Mouse (Mus musculus) frontal cortex, adult (tissue): ENCODE data around the gene Plxna2.

ENCODE experiments used
- ATAC-seq: cut with Nextera tagmentation; 2 replicates; pipeline ENCODE4 v1.9.2; 2017; ENCODE audit warnings: mild to moderate bottlenecking, moderate library complexity, mixed read lengths; ENCODE audit not compliant: low TSS enrichment

Plxna2 gene

DNA sequence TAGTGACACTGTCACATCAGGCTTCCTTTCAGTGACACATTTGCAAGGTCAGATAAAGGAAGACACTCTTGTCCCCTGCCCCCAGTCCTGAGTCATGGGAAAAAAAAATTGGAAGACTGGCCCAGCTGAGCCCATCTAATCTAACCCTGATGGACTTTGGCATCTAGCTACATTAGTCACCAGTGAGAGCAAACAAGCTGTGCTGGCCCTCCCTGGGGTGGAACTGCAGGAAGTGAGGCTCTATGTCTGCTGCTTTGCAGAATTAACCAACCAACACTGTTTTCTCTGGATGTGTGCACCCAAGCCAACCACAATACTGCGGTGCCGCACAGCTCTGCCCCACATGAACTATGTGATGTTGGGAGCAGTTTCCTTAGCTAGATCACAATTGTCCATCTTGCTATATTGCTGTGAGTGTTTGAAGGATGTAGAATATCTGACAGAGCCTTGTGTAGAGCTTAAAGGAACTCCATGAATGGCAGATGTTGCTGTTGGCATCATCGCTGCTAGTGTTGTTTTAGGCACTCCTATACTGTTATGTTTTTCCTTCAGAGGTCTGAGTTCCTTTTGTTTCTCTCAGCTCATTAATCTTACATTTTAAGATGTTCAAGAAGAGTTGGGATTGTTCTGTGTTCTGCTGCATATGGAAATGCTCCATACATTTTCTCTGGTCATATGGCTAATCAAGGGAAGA, 42.6 kb downstream of the Plxna2 start:
- ATAC-seq = no peak

DNA sequence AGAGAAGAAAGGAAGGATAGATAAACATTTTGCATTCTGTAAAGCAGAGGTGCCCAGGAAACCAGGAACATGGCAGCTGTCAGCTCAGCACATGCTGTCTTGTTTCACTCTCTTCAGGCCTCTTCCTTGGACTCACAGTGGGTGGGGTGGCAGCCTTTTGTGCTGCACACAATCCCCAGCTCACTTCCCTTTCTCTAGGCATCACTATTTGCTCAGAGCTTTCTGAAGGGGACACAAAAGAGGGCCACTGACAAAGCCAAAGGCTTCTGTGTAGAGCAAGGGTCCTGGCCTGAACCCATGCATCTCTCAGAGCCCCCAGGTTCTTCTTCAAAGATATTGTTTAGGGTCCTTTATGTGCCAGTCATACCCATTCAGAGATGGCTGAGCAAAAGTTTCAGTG, 45.0 kb downstream of the Plxna2 start:
- ATAC-seq = no peak

DNA sequence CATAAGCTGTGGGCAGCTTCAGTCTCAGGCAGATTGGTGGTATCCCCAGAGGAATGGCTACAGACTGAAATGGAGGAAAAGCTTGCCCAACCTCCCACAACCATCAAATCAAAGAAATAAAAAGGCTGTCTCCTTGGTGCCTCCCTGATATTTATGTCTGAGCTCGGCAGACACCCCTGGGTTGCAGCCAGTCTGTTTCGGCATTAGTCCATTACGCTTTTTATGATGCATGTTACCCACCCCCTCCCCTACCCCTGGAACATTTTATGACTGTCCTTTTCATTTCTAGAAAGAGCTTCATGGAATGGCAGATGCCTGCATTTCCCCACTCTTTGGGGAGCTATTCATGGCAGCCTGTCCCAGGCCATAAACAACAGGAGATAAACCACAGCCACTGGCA, 47.7 kb downstream of the Plxna2 start:
- ATAC-seq = no peak; the same call in 1 of the 2 replicates

DNA sequence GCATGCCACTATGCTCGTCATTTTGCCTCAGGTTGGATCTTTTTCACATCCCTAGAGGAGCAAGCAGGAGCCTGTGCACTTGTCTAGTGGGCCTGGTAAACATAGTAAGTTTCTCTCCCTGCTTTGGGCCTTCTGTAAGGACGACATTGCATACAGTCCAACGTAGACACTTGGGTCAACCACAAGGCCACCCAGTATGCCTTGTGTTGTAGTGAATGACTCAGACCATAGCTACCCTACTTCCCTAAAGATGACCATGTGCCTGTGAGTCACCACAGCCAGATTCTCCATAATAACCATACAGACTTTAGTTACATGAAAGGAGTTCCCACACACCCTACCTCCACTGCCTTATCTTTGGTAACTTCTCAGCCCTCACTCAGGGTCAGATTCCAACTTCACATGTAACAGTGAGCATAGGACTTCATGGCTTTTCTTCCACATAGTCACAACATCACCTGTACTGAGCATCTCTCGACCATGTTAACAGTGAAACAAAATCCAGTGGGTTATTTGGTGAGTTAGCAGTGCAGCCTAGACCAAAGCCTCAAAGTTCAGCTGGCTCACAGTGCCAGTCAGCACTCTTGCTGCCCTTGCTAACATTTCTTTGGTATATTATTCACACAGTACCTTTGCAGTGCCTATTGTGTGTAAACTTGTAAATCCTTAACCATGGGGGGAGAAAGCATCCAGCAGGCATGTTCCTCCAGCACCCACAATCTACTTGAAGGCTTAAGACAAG, 53.9 kb downstream of the Plxna2 start:
- peak; percentile 28 for ATAC-seq

DNA sequence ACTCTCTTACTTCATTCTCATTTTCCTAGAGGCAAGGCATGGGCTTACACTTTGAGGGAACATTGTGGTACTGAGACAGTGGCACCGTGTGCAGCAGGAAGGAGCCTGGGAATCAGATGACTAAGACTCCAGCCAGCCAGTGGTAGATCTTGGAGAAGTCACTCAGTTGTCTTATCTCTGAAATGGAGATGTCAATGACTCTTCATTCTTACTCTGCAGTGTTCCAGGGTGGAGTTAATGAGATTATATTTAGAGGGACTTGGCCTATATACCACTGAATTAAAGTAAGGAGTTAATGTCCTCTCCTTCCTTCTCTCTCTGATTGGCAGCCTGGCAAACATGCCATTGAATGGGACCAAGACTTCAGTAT, 54.5 kb downstream of the Plxna2 start:
- 0 out of 2 replicates have a peak, but pooled peaks have one; percentile 14 for ATAC-seq

DNA sequence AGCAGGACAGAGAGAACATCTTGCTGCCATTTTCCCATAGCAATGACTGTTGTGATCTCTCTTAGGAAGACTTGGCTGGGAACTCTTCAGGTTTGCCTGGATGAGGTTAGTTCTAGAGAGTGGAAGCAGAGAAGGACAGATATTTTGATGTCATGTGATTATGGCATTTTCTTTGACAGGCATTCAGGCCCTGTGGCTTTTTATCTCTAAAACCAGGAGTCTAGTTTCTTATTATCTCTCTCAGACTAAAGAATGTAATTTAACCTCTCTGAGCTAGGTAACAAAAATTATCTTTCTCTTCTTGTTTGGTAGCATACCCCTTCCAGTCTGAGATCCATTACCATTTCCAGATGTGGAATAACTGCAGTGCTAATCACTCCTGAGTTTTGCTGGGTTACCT, 55.2 kb downstream of the Plxna2 start:
- no peak for ATAC-seq

DNA sequence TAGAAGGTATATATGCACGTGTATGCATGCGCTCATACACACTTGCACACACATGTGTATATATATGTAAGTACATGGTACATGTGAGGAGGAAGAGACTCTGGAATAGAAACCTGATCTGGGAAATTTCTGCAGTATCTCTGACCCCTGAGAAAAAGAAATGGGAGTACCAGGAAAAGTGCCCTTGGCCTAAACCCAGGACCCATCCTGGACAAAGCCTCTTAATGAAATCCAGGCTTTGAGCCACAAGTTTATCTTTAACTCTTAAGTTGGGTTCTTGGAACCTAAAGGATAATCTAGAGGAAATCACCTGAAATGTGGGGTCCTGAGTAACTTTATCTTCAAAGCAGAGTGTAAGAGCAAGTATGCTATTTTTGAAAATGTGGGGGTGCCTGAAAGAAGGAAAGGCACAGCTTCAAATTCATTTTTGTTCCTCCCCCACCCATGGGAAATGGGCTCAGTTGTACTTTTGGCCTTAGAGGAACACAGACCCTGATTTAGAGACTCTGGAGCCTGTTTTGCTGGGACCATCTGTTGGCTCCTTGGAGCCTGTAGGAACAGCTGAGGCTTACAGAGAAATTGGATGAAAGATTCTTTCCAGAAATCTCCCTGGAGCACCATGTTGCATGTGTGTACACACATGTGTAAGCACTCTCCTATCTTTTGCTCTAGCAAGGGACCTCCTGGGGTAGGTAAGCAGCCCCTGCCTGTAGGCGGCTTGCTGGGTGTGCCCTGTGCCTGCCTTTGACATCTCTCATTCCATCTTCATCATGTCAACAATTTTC, 57.3 kb downstream of the Plxna2 start:
- peak; percentile 57 for ATAC-seq

DNA sequence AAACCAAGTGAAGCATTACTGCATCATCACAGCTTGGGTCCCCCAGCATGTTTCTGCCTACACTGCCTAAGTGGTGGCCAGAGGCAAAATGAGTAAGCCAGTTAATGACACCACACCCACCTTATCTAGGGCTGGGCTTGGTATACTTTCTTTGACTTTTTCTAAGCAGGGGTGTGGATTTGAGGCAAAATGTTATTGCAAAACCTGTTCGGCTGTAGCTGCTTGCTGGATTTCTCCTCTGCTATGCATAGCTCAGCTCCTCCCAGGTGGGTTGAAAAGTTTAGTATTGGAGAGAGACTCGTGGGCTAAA, 57.8 kb downstream of the Plxna2 start:
- peak; percentile 19; the same call in 1 of the 2 replicates for ATAC-seq

DNA sequence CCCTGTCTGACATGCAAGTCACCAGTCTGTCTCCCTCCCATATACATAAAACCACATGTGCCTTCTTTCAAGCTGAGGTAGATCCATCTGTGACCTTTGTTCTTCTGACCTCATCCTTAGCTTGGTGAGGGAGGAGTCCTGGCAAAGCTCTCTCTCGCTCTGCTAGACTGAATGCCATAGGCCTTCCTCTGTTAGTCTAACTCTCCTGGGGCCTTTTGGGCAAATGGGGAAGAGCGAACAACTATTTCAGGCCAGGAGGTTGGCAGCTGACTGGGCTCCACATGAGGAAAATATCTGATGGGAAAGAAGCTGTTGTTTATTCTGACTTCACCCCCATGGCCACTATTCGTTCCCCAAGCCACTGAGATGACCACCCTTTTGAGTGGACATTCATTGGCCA, 59.9 kb downstream of the Plxna2 start:
- no peak for ATAC-seq

DNA sequence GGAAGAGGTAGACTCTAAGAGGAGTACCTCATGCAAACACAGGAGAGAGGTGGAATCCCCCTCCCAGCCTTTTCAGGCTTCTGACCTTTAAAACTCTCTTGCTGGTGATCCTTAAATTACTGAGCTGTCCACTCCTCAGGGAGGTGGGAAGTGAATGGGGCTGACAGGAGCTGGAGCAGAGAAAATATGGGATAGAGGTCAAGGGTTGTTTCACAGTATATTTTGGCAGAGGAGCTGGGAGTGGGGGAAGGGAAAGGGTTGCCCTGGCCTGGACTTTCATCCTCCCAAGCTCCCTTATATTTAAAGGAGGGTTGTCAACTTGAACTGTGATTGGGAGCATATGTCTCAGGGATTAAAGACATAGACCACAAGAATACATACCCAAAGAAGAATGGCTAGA, 61.1 kb downstream of the Plxna2 start:
- ATAC-seq = no peak

DNA sequence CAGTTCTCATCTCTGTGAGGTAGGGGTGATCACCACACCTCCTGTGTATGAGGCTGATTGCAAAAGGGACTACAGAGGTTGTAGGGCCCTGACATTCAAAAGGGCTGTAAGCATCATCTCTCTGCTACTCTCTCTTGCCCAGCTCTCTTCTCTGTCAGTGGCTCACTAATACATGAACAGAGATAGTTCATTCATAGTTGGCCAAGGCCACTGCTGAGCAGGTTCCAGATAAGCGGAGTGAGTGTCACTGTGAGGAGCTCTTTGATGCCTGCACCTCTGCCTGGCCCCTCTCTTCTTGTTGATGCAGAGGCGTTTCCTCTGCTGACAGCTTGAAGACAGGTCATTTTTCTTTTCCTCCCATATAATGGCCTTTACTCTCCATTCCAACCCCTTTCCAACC, 62.1 kb downstream of the Plxna2 start:
- ATAC-seq = no peak

DNA sequence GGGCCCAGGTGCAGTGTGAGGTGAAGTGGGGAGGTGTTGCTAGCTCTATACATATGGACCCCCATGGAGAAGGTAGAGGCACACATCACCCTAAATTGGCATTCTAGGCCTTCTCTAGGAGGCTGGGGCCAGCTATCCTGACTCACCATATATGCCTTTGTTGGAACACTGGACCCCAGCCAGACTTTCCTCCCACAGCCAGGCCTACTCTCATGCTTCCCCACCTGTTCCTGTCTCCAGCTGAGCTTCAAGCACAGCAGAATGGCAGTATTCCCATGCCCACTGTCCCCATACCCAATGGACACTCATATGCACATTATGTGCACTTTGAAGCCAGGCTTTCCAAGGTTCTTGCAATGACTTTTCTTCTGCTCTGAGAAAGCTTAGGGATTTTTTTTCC, 64.0 kb downstream of the Plxna2 start:
- ATAC-seq = peak; percentile 70

DNA sequence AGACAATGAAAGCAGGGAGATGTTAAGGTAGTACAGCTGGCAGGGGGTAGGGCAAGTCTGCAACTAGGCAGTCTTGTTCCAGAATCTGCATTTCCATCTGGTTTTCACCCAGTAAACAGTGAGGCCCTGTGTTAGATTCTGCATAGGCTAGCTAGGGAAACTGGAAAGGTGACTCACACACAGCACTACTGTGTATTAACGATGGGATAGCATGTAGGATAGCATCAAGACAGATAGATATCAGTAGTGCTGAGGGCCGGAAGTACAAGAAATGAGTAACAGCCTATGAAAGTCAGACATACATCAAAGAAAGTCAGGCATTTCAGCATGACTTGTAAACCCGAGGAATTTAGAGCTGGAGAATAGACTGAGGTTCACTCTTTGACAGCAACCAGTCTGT, 65.1 kb downstream of the Plxna2 start:
- no peak for ATAC-seq

DNA sequence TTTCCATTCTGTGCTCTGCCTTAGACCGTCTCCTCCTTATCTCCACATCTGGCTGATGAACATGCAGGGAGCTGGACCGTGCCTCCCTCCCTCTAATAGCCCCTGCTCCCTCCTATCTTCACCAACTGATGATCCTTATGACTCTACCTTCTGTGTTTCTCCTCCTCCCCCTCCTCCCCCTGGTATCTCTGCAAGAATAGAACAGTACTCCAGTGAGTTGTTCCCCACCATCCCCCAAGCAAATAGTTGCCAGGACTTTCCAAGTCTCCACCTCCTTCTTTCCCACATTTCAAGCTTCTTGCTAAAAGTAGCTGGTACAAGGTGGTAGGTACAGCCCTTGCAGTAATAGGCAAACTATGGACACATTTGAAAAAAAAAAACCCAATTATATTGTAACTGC, 67.9 kb downstream of the Plxna2 start:
- peak; percentile 60 for ATAC-seq

DNA sequence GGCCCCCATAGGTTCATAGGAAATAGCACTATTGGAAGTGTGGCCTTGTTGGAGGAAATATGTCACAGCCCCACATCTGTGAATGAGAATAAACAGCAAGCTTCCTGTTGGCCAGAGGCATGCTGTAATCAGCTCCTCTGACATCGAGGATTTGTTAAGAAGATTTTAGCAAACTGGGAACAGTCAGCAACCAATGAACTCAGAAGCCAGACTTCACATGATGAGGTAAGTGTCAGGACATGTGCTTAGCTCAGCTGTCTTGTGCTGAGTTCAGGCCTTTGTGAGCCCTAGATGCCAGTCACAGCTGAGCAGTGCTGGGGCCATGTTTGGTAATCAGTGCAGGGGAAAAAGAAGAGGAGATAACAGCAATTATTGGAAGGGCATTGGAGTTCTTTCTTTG, 69.7 kb downstream of the Plxna2 start:
- 0 out of 2 replicates have a peak, but pooled peaks have one; percentile 14 for ATAC-seq

DNA sequence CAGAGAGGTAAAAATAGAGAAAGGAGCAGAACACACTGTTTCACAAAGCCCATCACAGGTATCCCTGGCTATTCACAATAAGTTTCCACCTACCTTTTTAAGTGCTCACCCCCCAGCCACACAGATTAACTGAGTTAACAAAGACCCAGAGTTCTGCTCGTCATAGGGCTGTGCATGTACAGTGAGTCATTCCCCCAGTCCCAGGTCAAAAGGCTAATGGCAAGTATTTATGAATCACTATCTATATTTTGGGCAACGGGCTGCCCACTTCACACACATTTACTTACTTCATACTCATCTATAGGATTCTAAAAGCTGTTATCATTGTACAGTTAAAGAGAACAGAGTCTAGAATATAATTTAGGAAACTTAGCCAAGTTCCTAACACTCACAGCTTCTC, 70.1 kb downstream of the Plxna2 start:
- peak; percentile 16; the same call in 1 of the 2 replicates for ATAC-seq

DNA sequence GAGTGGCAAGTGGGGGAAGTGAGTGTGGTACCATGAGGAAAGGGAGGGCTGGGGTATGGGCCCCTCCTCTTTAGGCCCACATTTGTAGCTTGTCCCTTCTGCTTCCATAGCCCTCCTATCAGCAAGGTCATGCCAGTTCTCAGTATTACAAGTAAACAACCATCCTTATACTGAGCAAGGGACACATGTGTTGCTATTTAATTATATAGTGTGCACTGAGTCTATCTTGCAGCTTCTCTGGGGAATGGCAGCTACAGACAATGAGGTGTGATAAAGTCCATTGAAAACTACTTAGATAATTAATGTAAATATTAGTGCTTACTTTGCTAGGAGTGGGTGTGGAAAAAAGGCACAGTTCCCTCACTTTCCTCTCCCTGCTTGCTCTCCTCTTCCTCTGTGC, 75.0 kb downstream of the Plxna2 start:
- ATAC-seq = no peak

DNA sequence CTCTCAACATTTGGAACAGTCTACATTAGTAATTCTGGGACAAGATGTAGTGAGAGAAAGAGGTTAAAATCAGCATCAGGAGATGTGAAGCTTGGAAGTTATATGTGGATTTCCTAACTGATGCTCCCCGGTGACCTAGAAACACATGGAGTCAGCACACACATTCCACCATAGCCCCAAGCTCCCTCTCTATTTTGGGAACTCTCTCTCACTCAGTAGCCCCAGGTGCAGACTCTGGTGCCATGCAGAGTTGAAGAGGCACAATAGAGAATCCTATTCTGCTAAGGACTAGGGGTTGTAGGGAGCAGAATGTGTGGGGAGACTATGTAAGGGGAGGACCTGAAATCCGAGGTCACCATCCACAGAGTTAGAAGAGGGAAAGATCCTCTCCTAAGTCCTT, 75.5 kb downstream of the Plxna2 start:
- peak; percentile 55 for ATAC-seq

DNA sequence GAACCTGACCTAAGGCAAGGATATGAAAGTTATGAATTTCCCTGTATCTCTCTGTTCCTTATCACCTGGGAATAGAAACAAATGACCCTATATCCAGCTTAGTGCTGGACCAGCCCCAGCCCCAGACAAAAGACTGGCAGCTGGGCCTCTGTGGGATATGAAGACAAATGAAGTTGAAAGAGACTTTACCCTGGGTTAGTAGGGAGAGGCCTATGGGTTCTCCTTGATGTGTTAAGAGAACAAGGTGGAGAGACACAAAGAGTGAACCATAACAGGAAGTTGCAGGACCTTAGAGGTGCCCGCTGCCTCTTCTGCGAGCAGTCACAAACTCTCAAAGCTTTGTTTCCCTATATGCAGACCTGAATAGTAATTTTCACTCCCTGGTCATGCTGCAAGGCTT, 76.8 kb downstream of the Plxna2 start:
- ATAC-seq = no peak

DNA sequence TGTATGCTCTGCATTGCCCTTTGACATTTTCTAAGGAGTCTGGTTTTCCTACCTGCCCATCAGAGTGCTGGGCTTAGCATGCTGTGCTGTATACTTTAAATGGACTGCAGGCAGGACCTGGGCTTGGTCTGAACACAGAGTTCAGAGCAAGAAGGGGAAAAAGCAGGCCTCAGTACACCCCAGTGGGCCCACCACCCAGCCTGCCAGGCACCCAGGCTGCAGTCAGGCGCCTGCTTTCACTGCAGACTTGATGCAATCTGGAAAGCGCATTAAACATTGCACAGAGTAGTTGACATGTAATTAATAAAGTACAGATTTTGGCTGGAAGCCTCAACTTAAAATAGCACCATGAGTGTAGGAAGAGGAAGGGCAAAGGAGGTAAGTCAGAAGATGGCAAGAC, 79.4 kb downstream of the Plxna2 start:
- ATAC-seq = no peak

DNA sequence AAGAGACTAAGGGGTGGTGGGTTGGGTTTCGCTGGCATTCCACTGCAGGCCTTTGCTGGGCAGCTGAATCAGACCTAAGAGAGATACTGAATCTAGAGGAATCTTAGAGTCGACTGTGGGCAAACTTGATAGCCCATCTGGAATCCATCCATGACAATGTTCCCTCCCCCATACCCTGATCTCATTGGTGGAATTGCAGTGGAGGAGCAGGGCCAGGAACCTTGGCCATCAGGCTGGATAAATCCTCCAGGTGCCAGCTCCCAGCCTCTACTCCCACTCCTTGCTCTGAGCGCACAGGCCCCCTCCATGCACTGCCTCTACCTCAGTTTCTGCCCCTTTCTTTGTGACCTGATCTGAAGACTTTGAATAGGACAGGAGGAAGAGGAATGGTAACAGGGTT, 81.3 kb downstream of the Plxna2 start:
- ATAC-seq = no peak

DNA sequence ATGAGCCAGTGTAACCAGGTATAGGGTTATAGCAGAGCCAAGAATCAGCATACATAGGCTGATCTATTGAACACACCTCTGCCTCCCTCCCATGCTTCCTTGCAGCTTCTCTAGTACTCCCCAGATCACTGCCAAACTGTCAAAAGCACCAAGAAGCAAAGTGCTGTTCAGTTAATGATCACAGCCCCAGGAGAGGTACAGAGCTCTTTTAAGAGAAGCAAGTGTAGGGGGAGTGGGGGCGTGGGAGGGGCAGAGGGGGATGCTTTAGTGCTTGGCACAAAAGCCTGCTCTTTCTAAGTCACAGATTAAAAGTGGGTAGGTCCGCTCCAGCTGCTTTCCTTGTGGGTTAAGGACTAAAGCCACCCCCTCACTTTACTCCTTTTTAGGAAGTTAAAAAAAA, 85.2 kb downstream of the Plxna2 start:
- peak; percentile 71 for ATAC-seq
